Mouse (Mus musculus): ENCODE results near the gene Washc4. TPM values are rescaled to one million over a fixed set of nuclear protein-coding genes. Genes with fewer than 3 reads are reported as not detected.

Gene Washc4
- total and polyA plus RNA-seq, 3 experiments: 16.3 to 31.8 (median 19.3) TPM

GRCm38 (mm10) chr10:83641641-83642040 is 98.1 kb downstream of the Washc4 start:
- Histone ChIP-seq H3K27me3 (replicated peaks) (no peaks in the 10 kb centered on the region), H3K4me1 (ENCODE audit: control insufficient read depth in 1 of 2, insufficient read depth in 2 of 2) (peaks cover 12 to 29% of the 10 kb centered on the region in 2 experiments), H3K4me3 (replicated peaks in 1 of 3; ENCODE audit: low read depth in 2 of 3, low read length in 2 of 3, poor library complexity in 1 of 3) (no peak overlapping the region)

GRCm38 (mm10) chr10:83644167-83644566 is 100.6 kb downstream of the Washc4 start:
- Histone ChIP-seq H3K36me3 (replicated peaks in 1 of 2; ENCODE audit: control insufficient read depth in 1 of 2, insufficient read depth in 1 of 2, low read length in 1 of 2) (peaks cover 5 to 24% of the 10 kb centered on the region in 2 experiments), H3K79me2 (replicated peaks; ENCODE audit: control insufficient read depth, extremely low read depth, insufficient read depth, poor library complexity, severe bottlenecking) (no peaks in the 10 kb centered on the region), H3K27me3 (replicated peaks) (no peaks in the 10 kb centered on the region), H3K4me3 (replicated peaks in 1 of 3; ENCODE audit: low read depth in 2 of 3, low read length in 2 of 3, poor library complexity in 1 of 3) (no peak overlapping the region), H3K27ac (ENCODE audit: insufficient read depth, low read depth) (no peak overlapping the region), H3K9me3 (replicated peaks; ENCODE audit: low read length) (no peaks in the 10 kb centered on the region), H3K4me1 (ENCODE audit: control insufficient read depth in 1 of 2, insufficient read depth in 2 of 2) (peaks cover 15 to 37% of the 10 kb centered on the region in 2 experiments), H3K4me2 (ENCODE audit: insufficient read depth, low read depth, poor library complexity, severe bottlenecking) (no peak overlapping the region), H3K9ac (ENCODE audit: insufficient read depth, low read depth) (no peak overlapping the region)
- DNase-seq (ENCODE audit: extremely low read depth): no peak
- dilution Hi-C loops (cut with MboI; ENCODE audit: extremely low pct_ligation_motif_present, extremely low pct_unique_long_range_greater_than_20kb, low sequenced_read_pairs): no loop called here
- TF ChIP-seq ZC3H11A (IDR thresholded peaks at IDR 0.05; ENCODE audit: low read depth, low read length): no peak
- no peak for TF ChIP-seq ZKSCAN1 (IDR thresholded peaks at IDR 0.05; ENCODE audit: borderline replicate concordance, low read depth, low read length)
- no peak for TF ChIP-seq HCFC1 (IDR thresholded peaks at IDR 0.05; ENCODE audit: low read depth, low read length)
- TF ChIP-seq BHLHE40 (IDR thresholded peaks at IDR 0.05; ENCODE audit: low read depth, low read length): no peak
- TF ChIP-seq CTCF (conservative IDR thresholded peaks at IDR 0.05 in 1 of 2, IDR thresholded peaks at IDR 0.05 in 1 of 2; ENCODE audit: low read depth in 2 of 2, low read length in 2 of 2): no peak
- TF ChIP-seq TCF12 (IDR thresholded peaks at IDR 0.05; ENCODE audit: low read depth, low read length): no peak
- TF ChIP-seq NRF1 (IDR thresholded peaks at IDR 0.05; ENCODE audit: low read depth, low read length): no peak
- no peak for TF ChIP-seq ZNF384 (IDR thresholded peaks at IDR 0.05; ENCODE audit: low read depth, low read length)
- TF ChIP-seq POLR2AphosphoS2 (IDR thresholded peaks at IDR 0.05; ENCODE audit: low read depth, low read length): no peak
- no peak for TF ChIP-seq PAX5 (IDR thresholded peaks at IDR 0.05; ENCODE audit: low read length)
- TF ChIP-seq CHD2 (IDR thresholded peaks at IDR 0.05; ENCODE audit: low read length): no peak
- in situ Hi-C loops (cut with MboI; ENCODE audit: low pct_ligation_motif_present, low pct_unique_long_range_greater_than_20kb, low sequenced_read_pairs): no loop called here

More at GRCm38 (mm10) chr10:83641641-83642040, 98.1 kb downstream of the Washc4 start:
- H3K36me3 ChIP-seq (replicated peaks in 1 of 2; ENCODE audit: control insufficient read depth in 1 of 2, insufficient read depth in 1 of 2, low read length in 1 of 2): peaks cover 5 to 34% of the 10 kb centered on the region in 2 experiments
- no peaks in the 10 kb centered on the region for H3K9me3 ChIP-seq (replicated peaks; ENCODE audit: low read length)
- H3K27ac ChIP-seq (ENCODE audit: insufficient read depth, low read depth): no peak overlapping the region
- no peak overlapping the region for H3K9ac ChIP-seq (ENCODE audit: insufficient read depth, low read depth)
- dilution Hi-C loops (cut with MboI; ENCODE audit: extremely low pct_ligation_motif_present, extremely low pct_unique_long_range_greater_than_20kb, low sequenced_read_pairs): no loop called here
- no peaks in the 10 kb centered on the region for H3K79me2 ChIP-seq (replicated peaks; ENCODE audit: control insufficient read depth, extremely low read depth, insufficient read depth, poor library complexity, severe bottlenecking)
- in situ Hi-C loops (cut with MboI; ENCODE audit: low pct_ligation_motif_present, low pct_unique_long_range_greater_than_20kb, low sequenced_read_pairs): no loop called here
- no peak overlapping the region for H3K4me2 ChIP-seq (ENCODE audit: insufficient read depth, low read depth, poor library complexity, severe bottlenecking)
- TF ChIP-seq SIN3A (IDR thresholded peaks at IDR 0.05; ENCODE audit: low read length): no peak
- TF ChIP-seq ZC3H11A (IDR thresholded peaks at IDR 0.05; ENCODE audit: low read depth, low read length): no peak
- TF ChIP-seq ETS1 (conservative IDR thresholded peaks at IDR 0.05; ENCODE audit: low read depth, low read length): no peak
- no peak for TF ChIP-seq MXI1 (IDR thresholded peaks at IDR 0.05; ENCODE audit: low read depth, low read length)
- TF ChIP-seq JUN (IDR thresholded peaks at IDR 0.05; ENCODE audit: insufficient read depth, low read depth, low read length): no peak
- no peak for TF ChIP-seq RCOR1 (conservative IDR thresholded peaks at IDR 0.05; ENCODE audit: low read depth, low read length)
- no peak for TF ChIP-seq ZNF384 (IDR thresholded peaks at IDR 0.05; ENCODE audit: low read depth, low read length)
- no peak for DNase-seq (ENCODE audit: extremely low read depth)

Data from CH12.LX (cell line).